Mouse (Mus musculus): ENCODE data around the gene Phrf1. TPM values are rescaled to one million over a fixed set of nuclear protein-coding genes. Genes with fewer than 3 reads are reported as not detected.

The Phrf1 gene
- polyA plus RNA-seq, 1 experiment from 2014 or later, result 37.2 TPM

- TF ChIP-seq CTCF (IDR thresholded peaks at IDR 0.05; ENCODE audit: low read depth), result no peak
- H3K27ac ChIP-seq, result no peak overlapping the region
- no peaks in the 10 kb centered on the region for H3K36me3 ChIP-seq (ENCODE audit: insufficient read depth, low read length)
- DNase-seq (ENCODE audit: low spot score), result no peak
- peak overlapping the region; percentile 68 for H3K4me2 ChIP-seq (ENCODE audit: low read length)
- H3K4me1 ChIP-seq (replicated peaks; ENCODE audit: insufficient read depth, low read length), result peaks cover 12% of the 10 kb centered on the region; the same call in 1 of the 2 replicates
- ATAC-seq (replicated peaks; ENCODE audit: low FRiP score, low read depth), result no peak
- H3K9me3 ChIP-seq (replicated peaks; ENCODE audit: low read length), result no peaks in the 10 kb centered on the region
- peaks cover 22% of the 10 kb centered on the region for H3K27me3 ChIP-seq (ENCODE audit: insufficient read depth, low read length)
- 0 out of 2 replicates have a peak overlapping the region, but pooled peaks have one; percentile 44 for H3K9ac ChIP-seq (ENCODE audit: low read depth, low read length)
- 57% methylated on average over 15 of the region's 15 CpGs for WGBS
- peak overlapping the region; percentile 44; the same call in 1 of the 2 replicates for H3K4me3 ChIP-seq (replicated peaks; ENCODE audit: low read depth, low read length)
These were observed 64.2 kb downstream of the Phrf1 start for GRCm38 (mm10) chr7:141292583-141293388.

DNA sequence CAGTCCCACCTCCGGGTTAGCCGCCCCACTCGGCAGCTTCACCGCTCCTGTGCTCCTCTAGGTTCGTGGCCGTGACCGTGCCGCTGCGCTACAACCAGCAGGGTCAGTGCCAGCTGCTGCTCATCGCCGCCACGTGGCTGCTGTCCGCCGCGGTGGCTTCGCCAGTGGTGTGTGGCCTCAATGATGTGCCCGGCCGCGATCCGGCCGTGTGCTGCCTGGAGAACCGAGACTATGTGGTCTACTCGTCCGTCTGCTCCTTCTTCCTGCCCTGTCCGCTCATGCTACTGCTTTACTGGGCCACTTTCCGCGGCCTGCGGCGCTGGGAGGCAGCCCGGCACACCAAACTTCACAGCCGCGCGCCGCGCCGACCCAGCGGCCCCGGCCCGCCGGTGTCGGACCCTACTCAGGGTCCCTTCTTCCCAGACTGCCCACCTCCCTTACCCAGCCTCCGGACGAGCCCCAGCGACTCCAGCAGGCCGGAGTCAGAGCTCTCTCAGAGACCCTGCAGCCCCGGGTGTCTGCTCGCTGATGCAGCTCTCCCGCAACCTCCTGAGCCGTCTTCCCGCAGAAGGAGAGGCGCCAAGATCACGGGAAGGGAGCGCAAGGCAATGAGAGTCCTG, 65.4 kb downstream of the Phrf1 start:
- DNase-seq (ENCODE audit: low spot score), result peak; percentile 33
- no peak for TF ChIP-seq CTCF (IDR thresholded peaks at IDR 0.05; ENCODE audit: low read depth)
- Histone ChIP-seq H3K4me3 (replicated peaks; ENCODE audit: low read depth, low read length) (peak overlapping the region; percentile 29), H3K27ac (no peak overlapping the region), H3K4me2 (ENCODE audit: low read length) (peak overlapping the region; percentile 63), H3K36me3 (ENCODE audit: insufficient read depth, low read length) (no peaks in the 10 kb centered on the region), H3K9ac (ENCODE audit: low read depth, low read length) (peak overlapping the region; percentile 46), H3K4me1 (replicated peaks; ENCODE audit: insufficient read depth, low read length) (peaks cover 12% of the 10 kb centered on the region; the same call in 1 of the 2 replicates), H3K27me3 (ENCODE audit: insufficient read depth, low read length) (peaks cover 22% of the 10 kb centered on the region), H3K9me3 (replicated peaks; ENCODE audit: low read length) (no peaks in the 10 kb centered on the region)
- WGBS, result 1% methylated on average over 53 of the region's 53 CpGs
- ATAC-seq (replicated peaks; ENCODE audit: low FRiP score, low read depth), result peak; percentile 9; the same call in 1 of the 2 replicates

DNA sequence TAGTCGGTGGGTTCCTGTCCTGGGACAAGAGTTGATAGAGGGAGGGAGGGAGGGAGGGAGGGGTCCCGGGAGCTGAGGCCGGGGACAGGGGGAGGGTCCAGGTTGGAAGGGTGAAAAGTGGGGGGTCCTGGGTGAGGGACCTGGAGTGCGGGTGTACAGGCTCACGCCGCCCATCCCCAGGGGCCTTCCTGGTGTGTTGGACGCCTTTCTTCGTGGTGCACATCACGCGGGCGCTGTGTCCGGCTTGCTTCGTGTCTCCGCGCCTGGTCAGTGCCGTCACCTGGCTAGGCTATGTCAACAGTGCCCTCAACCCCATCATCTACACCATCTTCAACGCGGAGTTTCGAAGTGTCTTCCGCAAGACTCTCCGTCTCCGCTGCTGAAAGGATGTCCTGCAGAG, 65.9 kb downstream of the Phrf1 start:
- DNase-seq (ENCODE audit: low spot score), result no peak

GRCm38 (mm10) chr7:141297926-141298650, 69.5 kb downstream of the Phrf1 start:
- Histone ChIP-seq H3K9ac (ENCODE audit: low read depth, low read length) (no peak overlapping the region), H3K27me3 (ENCODE audit: insufficient read depth, low read length) (peaks cover 16% of the 10 kb centered on the region), H3K9me3 (replicated peaks; ENCODE audit: low read length) (no peaks in the 10 kb centered on the region), H3K4me1 (replicated peaks; ENCODE audit: insufficient read depth, low read length) (peaks cover 10% of the 10 kb centered on the region; the same call in 1 of the 2 replicates), H3K27ac (no peak overlapping the region), H3K4me3 (replicated peaks; ENCODE audit: low read depth, low read length) (no peak overlapping the region), H3K4me2 (ENCODE audit: low read length) (no peak overlapping the region), H3K36me3 (ENCODE audit: insufficient read depth, low read length) (peaks cover 21% of the 10 kb centered on the region)
- WGBS, result 72% methylated on average over 3 of the region's 3 CpGs
- TF ChIP-seq CTCF (IDR thresholded peaks at IDR 0.05; ENCODE audit: low read depth), result no peak
- DNase-seq (ENCODE audit: low spot score), result no peak
- no peak for ATAC-seq (replicated peaks; ENCODE audit: low FRiP score, low read depth)

More for the DNA sequence above, 65.9 kb downstream of the Phrf1 start:
- no peaks in the 10 kb centered on the region for H3K36me3 ChIP-seq (ENCODE audit: insufficient read depth, low read length)
- no peak for ATAC-seq (replicated peaks; ENCODE audit: low FRiP score, low read depth)
- peak overlapping the region; percentile 63 for H3K4me2 ChIP-seq (ENCODE audit: low read length)
- H3K4me3 ChIP-seq (replicated peaks; ENCODE audit: low read depth, low read length), result peak overlapping the region; percentile 29
- no peaks in the 10 kb centered on the region for H3K9me3 ChIP-seq (replicated peaks; ENCODE audit: low read length)
- no peak for TF ChIP-seq CTCF (IDR thresholded peaks at IDR 0.05; ENCODE audit: low read depth)
- no peak overlapping the region for H3K27ac ChIP-seq
- peaks cover 12% of the 10 kb centered on the region; the same call in 1 of the 2 replicates for H3K4me1 ChIP-seq (replicated peaks; ENCODE audit: insufficient read depth, low read length)
- peaks cover 22% of the 10 kb centered on the region for H3K27me3 ChIP-seq (ENCODE audit: insufficient read depth, low read length)
- H3K9ac ChIP-seq (ENCODE audit: low read depth, low read length), result peak overlapping the region; percentile 46
- WGBS, result 9% methylated on average over 19 of the region's 22 CpGs

- no peak overlapping the region for H3K9ac ChIP-seq (ENCODE audit: low read depth, low read length)
- H3K27me3 ChIP-seq (ENCODE audit: insufficient read depth, low read length), result peaks cover 6% of the 10 kb centered on the region; the same call in 1 of the 2 replicates
- TF ChIP-seq CTCF (IDR thresholded peaks at IDR 0.05; ENCODE audit: low read depth), result no peak
- ATAC-seq (replicated peaks; ENCODE audit: low FRiP score, low read depth), result no peak
- no peak overlapping the region for H3K4me3 ChIP-seq (replicated peaks; ENCODE audit: low read depth, low read length)
- H3K36me3 ChIP-seq (ENCODE audit: insufficient read depth, low read length), result peaks cover 27% of the 10 kb centered on the region
- no peaks in the 10 kb centered on the region for H3K9me3 ChIP-seq (replicated peaks; ENCODE audit: low read length)
- WGBS, result 95% methylated on average over 8 of the region's 8 CpGs
- H3K4me2 ChIP-seq (ENCODE audit: low read length), result no peak overlapping the region
- H3K27ac ChIP-seq, result no peak overlapping the region
- H3K4me1 ChIP-seq (replicated peaks; ENCODE audit: insufficient read depth, low read length), result peaks cover 5% of the 10 kb centered on the region; the same call in 1 of the 2 replicates
- DNase-seq (ENCODE audit: low spot score), result no peak
These were observed 70.6 kb downstream of the Phrf1 start for GRCm38 (mm10) chr7:141299175-141299574.

DNA sequence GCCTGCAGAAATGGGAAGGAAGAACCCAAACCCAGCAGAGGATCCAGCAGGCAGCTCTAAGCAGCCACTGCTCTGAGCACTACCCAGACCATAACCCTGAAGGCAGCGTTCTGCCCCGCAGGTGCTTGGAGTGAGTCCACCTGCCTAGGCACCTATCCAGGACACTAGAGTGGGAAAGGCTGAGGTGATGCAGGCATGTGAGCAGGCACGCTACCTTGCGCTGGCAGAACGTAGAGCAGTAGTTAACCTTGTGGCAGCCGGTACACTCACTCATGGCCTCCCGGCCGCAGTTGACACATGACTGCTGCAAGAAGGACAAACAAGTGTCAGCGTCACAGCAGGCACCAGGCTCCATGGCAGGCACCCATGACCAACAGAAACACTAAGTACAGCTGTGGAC, 72.8 kb downstream of the Phrf1 start:
- 98% methylated on average over 9 of the region's 9 CpGs for WGBS

More for the DNA sequence above, 72.8 kb downstream of the Phrf1 start:
- no peak overlapping the region for H3K9ac ChIP-seq (ENCODE audit: low read depth, low read length)
- DNase-seq (ENCODE audit: low spot score) (no peak), ATAC-seq (replicated peaks; ENCODE audit: low FRiP score, low read depth) (no peak)
- H3K27me3 ChIP-seq (ENCODE audit: insufficient read depth, low read length), result no peaks in the 10 kb centered on the region
- no peaks in the 10 kb centered on the region for H3K4me1 ChIP-seq (replicated peaks; ENCODE audit: insufficient read depth, low read length)
- H3K36me3 ChIP-seq (ENCODE audit: insufficient read depth, low read length), result peaks cover 37% of the 10 kb centered on the region
- H3K4me2 ChIP-seq (ENCODE audit: low read length), result no peak overlapping the region
- no peaks in the 10 kb centered on the region for H3K9me3 ChIP-seq (replicated peaks; ENCODE audit: low read length)
- H3K4me3 ChIP-seq (replicated peaks; ENCODE audit: low read depth, low read length), result no peak overlapping the region
- TF ChIP-seq CTCF (IDR thresholded peaks at IDR 0.05; ENCODE audit: low read depth), result no peak
- no peak overlapping the region for H3K27ac ChIP-seq

Data from kidney, postnatal 0 days (tissue).